Mouse (Mus musculus) adrenal gland (tissue): ENCODE results near the gene S100b.

ENCODE experiments used
- intact Hi-C: fragments of 180-260 bp; cut with DNase I; formaldehyde crosslinking; loops from one replicate; pipeline ENCODE4 v1.15.1; 2025
- long read RNA-seq, 2 experiments: library from polyadenylated mRNA; unstranded; transcript quantifications; one replicate each; pipeline ENCODE4 v2.0.0; 2020; ENCODE audit warnings: borderline replicate concordance in 1 of 2; ENCODE audit not compliant: insufficient replicate concordance in 1 of 2

The S100b gene
- long read RNA-seq, experiment 1, partial matches to known transcripts: 0 of 1 reads
- long read RNA-seq, experiment 1, other reads (novel, unspliced or antisense): 0 of 1 reads
- long read RNA-seq, experiment 2, partial matches to known transcripts: 0 of 2 reads
- long read RNA-seq, experiment 2, other reads (novel, unspliced or antisense): 1 of 2 reads

DNA sequence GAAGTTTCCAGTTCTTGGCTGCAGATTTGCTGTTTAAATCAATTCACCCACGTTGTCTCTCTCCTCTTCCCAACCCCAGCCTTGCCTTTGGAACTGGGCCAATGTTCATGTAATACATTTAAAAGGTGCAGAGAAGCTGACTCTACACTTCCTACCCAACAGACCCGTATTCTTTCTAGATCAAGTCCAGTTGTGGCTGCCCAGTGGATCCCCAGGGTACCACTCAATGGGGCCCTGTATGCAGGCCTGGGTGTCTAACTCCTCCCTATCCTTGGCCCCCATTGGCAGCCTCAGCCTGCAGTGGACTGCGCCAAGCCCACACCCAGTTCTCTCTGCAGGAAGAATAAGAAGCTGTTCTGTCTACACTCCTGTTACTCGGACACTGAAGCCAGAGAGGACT lies at the start of gene S100b:
S100b (plus strand) TSS at position 318 of the 400 bp plus-strand sequence.
- intact Hi-C loops: no loop called here

- intact Hi-C loops: no loop called here
Measured at GRCm38 (mm10) chr10:76207262-76207796, 46.3 kb upstream of the S100b start.

DNA sequence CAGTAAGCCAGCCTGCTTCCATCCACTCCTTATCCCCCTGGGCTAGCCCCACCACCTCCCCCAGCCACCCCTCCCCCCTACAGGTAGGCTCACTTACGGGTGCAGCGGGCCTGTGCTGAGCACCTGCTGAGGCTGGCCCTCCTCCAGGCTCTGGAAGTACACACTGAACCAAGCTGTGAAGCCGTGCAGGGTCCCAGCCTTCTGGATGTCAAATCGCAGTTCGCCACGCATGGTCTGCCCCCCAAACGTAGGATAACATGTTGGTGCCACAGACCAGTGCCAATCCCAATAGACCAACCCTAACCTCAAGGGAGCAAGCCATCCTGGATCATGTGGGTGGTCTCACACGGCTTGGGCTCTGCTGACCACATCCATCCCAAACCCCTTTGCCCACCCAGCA lies 44.4 kb upstream of the S100b start:
- intact Hi-C loops: no loop called here

- intact Hi-C loops: no loop called here
Measured at GRCm38 (mm10) chr10:76210806-76211205, 42.8 kb upstream of the S100b start.

DNA sequence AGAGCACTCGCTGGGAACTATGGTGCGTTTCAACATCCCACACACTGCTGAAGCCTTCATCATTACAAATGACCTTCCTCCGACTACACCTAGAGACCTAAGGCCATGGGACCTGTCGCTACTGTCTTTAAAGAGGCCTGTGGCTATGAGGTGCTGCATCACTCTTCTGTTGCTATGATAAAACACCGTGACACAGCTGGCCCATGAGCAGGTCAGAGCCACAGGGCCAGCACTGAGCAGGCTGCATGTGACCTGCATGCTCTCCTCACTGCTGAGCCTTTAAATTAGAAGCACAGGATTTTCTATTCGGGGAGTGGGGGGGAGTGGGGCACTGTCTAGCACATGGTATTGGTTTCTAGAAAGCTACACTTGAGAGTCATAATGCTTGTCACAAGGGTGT lies 41.5 kb upstream of the S100b start:
- intact Hi-C loops: no loop called here

- intact Hi-C loops: no loop called here
Measured at GRCm38 (mm10) chr10:76214161-76214560, 39.5 kb upstream of the S100b start.

DNA sequence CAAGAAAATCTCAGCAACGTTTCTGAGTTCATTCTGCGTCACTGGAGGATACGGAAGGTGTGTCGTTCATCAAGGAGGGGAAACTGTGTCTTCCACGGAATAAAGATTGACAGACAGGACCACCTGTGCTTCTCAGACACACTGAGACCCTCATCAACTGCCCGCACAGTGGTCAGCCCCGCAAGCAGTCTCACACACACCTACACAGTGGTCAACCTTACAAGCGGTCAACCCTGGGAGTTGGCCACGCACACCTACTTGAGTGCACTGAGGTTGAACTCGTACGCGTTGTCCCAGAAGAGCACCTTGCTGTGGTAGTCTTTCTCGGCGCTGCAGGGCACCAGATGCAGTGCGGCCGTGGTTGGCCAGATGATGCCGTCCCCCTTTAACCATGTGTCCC lies 36.6 kb upstream of the S100b start:
- intact Hi-C loops: no loop called here

DNA sequence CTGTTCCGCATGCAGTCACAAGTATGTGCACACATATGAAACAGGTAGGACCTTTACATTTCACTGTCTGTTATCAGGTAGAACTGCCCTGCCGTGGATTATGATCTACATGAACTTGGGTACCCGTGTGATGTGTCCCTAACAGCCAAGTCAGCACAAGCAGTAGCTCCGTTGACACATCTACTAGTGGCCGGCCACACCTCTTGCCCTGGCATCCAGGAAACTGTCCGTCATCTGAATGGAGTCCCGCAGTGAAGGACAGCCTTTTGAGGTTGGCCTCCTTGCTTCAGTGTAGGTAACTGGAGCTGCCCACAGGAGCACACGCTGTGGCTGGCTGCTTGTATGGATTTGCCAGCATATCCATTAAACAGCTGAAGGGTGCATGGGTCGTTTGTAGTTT lies 35.4 kb upstream of the S100b start:
- intact Hi-C loops: no loop called here

DNA sequence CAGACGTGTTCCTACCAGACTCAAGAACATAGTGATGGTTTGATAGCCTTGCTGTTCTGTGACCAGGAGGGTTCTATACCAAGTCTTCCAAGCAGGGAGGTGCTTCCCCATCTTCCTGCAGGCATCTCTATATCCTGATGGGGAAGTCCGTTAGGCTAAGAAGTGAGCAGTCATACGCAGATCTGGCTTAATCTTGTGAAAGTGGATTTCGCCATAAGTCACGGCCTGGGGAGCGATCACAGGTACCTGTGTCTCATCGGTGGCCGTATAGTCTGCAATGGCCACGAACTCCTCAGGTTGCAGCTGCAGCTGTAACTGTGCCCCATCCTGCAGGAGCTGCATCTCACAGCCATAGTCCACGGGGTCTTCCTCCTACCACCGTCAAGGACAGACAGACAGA lies 27.7 kb upstream of the S100b start:
- intact Hi-C loops: no loop called here

DNA sequence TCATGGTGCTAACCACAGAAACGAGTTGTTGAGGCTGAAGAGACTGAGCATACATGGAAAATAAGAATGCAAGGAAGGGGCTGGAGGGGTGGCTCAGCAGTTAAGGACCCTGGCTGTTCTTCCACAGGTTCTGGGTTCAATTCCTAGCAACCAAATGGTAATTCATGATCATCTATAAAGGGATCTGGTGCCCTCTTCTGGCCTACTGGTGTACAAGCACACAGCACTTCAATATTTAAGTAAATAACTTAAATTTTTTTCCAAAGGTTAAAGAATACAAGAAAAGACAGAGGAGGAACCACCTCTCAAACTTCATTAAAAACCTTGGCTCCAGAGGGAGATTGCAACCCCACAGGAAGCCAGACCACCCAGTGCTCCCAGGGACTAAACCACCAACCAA lies 24.0 kb upstream of the S100b start:
- intact Hi-C loops: no loop called here

DNA sequence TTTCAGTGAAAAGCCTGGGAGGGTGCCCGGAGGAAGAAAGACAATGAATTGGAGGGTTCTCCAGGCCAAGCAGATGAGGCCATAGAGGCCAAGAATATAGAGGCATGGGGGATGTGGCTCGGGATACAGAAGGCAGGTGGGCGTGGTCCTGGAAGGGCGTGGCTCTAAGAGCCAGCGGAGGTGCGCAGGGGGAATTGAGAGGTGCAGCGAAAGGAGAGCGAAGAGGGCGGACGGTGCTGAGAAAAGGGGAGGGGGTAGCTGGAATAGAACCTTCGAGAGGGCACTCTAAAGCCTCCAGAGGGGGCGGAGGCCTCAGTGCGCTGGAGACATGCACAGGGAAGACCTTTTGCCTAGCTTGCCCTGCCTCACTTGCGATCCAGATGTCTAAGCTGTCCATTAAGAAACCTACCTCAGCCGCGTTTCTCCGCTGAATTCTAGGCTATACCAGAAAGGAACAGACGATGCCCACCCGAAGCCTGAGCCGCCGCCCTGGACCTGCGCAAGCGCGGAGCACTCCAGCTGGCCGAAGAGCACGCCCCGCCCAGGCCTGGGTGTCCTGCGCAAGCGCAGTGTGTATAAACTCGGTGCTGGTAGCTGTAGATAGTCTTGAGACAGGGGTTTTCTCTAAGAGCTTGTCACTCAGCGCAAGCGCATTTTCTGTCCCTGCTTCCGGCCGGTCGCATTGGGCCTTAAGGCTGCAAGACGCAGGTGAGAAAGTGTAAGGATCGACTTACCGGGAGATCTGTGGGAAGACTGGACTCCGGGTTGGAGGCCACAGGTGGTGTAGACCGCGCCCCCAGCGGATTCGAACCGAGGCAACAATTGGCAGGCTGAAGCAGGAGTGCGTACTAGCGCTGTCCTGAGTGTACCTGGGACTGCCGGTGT lies 16.1 kb upstream of the S100b start, which contains the start of gene Prmt2:
Prmt2 (minus strand) TSS at position 525 of the 885 bp plus-strand sequence.
- intact Hi-C loops: no loop called here

GRCm38 (mm10) chr10:76239401-76239800 lies 14.3 kb upstream of the S100b start:
- intact Hi-C loops: no loop called here

GRCm38 (mm10) chr10:76245106-76245505 lies 8.5 kb upstream of the S100b start:
- intact Hi-C loops: no loop called here

DNA sequence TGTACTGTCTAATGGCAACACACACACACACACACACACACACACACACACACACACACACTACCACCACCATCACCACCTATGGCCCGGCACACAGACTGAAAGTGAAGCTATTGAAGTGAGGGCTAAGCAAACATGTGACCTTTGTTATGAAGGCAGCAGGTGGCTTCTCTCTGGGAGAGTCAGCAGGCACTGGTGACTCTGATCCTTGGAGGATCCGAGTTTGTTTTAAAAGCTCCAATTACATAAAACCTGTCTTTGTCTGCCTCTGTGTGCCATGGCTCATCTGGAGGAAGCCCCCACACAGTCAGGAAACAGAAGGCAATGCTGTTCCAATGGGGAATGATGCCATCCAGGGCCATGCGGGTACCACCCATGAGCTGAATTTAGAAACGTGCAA lies 7.1 kb upstream of the S100b start:
- intact Hi-C loops: no loop called here

GRCm38 (mm10) chr10:76247960-76248646 lies 5.5 kb upstream of the S100b start:
- intact Hi-C loops: no loop called here

GRCm38 (mm10) chr10:76248647-76248968 lies 5.0 kb upstream of the S100b start:
- intact Hi-C loops: no loop called here

- intact Hi-C loops: no loop called here
Measured at GRCm38 (mm10) chr10:76250870-76251269, 2.8 kb upstream of the S100b start.

DNA sequence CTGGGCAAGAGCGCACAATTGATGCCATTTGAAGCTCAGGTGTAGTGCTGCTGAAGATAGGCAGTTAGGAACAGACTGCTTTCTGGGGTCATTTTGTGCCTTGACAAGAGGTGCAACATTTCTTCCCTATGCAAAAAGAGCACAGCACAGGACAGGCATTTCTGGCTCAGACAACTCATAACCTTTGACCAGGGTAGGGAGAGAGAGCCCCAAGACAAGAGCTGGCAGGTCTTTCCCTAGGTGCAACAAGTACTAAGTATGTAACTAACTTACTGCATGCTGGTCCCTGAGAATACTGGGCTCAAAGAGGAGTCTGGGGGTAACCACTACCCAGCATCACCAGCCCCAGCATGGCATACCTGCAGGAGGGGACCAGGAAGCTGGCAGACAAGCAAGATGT lies 574 bp upstream of the S100b start:
- intact Hi-C loops: no loop called here

GRCm38 (mm10) chr10:76255617-76256016 lies 2.0 kb downstream of the S100b start:
- intact Hi-C loops: no loop called here

DNA sequence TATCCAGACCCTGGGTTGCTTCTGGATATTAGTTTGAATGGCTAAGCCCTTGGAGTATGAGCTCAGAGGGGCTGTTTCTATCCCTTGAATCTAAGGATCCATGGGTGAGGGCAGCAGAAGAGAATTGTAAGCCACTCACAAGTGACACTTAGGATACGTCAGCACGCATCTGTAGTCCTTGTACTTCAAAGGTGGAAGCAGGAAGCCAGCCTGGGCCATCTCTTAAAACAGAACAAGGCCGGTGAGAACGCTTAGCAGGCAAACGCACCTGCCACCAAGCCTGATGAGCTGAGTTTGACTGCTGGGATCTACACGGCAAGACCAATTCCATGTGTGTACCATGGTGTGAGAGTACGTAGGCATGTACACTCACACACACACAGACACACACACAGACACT lies 3.6 kb downstream of the S100b start:
- intact Hi-C loops: no loop called here

DNA sequence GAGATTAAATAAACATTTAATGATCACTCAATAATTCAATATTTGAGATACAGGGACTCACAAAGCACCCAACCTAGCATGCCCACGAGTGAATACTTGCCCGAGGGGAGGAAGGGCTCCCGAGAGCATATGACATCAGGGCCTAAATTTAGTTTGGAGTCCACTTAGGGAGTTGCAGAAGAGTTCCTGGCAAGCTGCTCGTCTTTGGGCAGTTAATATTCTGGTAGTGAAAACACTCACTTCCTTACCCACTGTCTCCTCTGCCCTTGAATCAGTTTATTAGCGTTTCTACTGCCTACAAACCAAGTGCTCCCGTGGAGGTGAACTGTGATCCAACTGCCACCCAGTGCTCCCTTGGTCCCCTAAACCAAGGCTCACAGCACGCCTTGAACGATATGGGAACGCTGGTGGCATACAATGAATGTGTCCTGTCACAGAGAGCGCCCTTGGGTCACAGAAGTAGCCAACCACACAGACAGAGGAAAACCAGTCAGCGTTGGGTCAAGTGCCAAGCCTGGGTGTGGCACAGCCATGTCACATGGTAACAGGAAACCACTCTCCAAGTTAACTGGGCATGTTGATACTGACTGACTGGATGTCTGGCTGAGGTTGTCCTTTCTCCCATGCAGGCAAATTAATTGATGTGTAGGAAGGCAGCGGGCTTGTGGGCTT lies 4.2 kb downstream of the S100b start:
- intact Hi-C loops: no loop called here
